Mouse (Mus musculus) liver, embryonic 12.5 days (tissue): Measurements from ENCODE around the gene Slc4a11. TPM values are rescaled to one million over a fixed set of nuclear protein-coding genes. Genes with fewer than 3 reads are reported as not detected.

Experiments
- ATAC-seq: fragments of 200-750 bp; cut with Nextera tagmentation; 2 replicates; pipeline ENCODE4 v1.8.0; 2017; ENCODE audit warnings: moderate number of reproducible peaks, mild to moderate bottlenecking, moderate library complexity
- H3K27ac ChIP-seq: fragments of 300-500 bp; sonication (generic); 2 replicates; pipeline ENCODE4 v1.5.1; 2016; ENCODE audit warnings: mild to moderate bottlenecking
- H3K27me3 ChIP-seq: fragments of 300-500 bp; sonication (generic); replicated peaks from 2 replicates; pipeline ENCODE4 v1.6.1; 2016; ENCODE audit warnings: mild to moderate bottlenecking, moderate library complexity
- H3K36me3 ChIP-seq: fragments of 300-500 bp; sonication (generic); 2 replicates; pipeline ENCODE4 v1.6.1; 2016; ENCODE audit warnings: mild to moderate bottlenecking, moderate library complexity
- H3K4me1 ChIP-seq: fragments of 300-500 bp; sonication (generic); 2 replicates; pipeline ENCODE4 v1.6.1; 2016
- H3K4me2 ChIP-seq: fragments of 300-500 bp; sonication (generic); 2 replicates; pipeline ENCODE4 v1.6.1; 2016; ENCODE audit warnings: mild to moderate bottlenecking, moderate library complexity
- H3K4me3 ChIP-seq: fragments of 300-500 bp; sonication (generic); 2 replicates; pipeline ENCODE4 v1.5.1; 2016; ENCODE audit warnings: mild to moderate bottlenecking, moderate library complexity
- H3K9ac ChIP-seq: fragments of 300-500 bp; sonication (generic); 2 replicates; pipeline ENCODE4 v1.6.1; 2016; ENCODE audit warnings: mild to moderate bottlenecking, moderate library complexity
- H3K9me3 ChIP-seq: fragments of 300-500 bp; sonication (generic); replicated peaks from 2 replicates; pipeline ENCODE4 v1.6.1; 2016; ENCODE audit warnings: mild to moderate bottlenecking, moderate library complexity
- WGBS: fragments of 180-500 bp; shearing (Covaris S2); methylation state at CpG from one replicate; pipeline ENCODE4 v1.1.7; 2016; ENCODE audit not compliant: insufficient replicate concordance; 5-methylcytosine and 5-hydroxymethylcytosine counted together
- polyA plus RNA-seq: library from polyadenylated mRNA; unstranded; fragments of >200 nt; fragmentation: Nextera tagmentation; extraction: Ambion mirVana; gene quantifications from 2 replicates; pipeline ENCODE4 v1.2.1, GENCODE M21; 2016

Gene Slc4a11
- polyA plus RNA-seq, 1 experiment from 2014 or later, result not detected

GRCm38 (mm10) chr2:130642684-130643369 is 54.5 kb downstream of the Slc4a11 start, which contains the start of gene Lzts3:
Gene Lzts3, minus strand, starts transcription at chr2:130642803.
- Histone ChIP-seq H3K9ac (peak within 1 kb of the TSS; percentile 78), H3K4me1 (peaks cover 20% of the 10 kb centered on the region), H3K4me3 (peak within 1 kb of the TSS; percentile 66), H3K4me2 (peak within 1 kb of the TSS; percentile 97), H3K27ac (peak within 1 kb of the TSS; percentile 57; the same call in 1 of the 2 replicates), H3K27me3 (peaks cover 42% of the 10 kb centered on the region), H3K9me3 (no peaks in the 10 kb centered on the region), H3K36me3 (no peaks in the 10 kb centered on the region)
- peak; percentile 97 for ATAC-seq
- 4% methylated on average over 38 of the region's 40 CpGs for WGBS

- H3K9ac ChIP-seq, result peak overlapping the region; percentile 78
- peak overlapping the region; percentile 66 for H3K4me3 ChIP-seq
- no peaks in the 10 kb centered on the region for H3K36me3 ChIP-seq
- H3K27ac ChIP-seq, result peak overlapping the region; percentile 57; the same call in 1 of the 2 replicates
- H3K9me3 ChIP-seq, result no peaks in the 10 kb centered on the region
- H3K4me1 ChIP-seq, result peaks cover 22% of the 10 kb centered on the region
- peak; percentile 8; the same call in 1 of the 2 replicates for ATAC-seq
- H3K27me3 ChIP-seq, result peaks cover 48% of the 10 kb centered on the region
- WGBS, result 2% methylated on average over 25 of the region's 27 CpGs
- peak overlapping the region; percentile 97 for H3K4me2 ChIP-seq
Measured at GRCm38 (mm10) chr2:130642197-130642660, 55.1 kb downstream of the Slc4a11 start.

- Histone ChIP-seq H3K4me3 (no peak overlapping the region), H3K27me3 (peaks cover 55% of the 10 kb centered on the region), H3K9ac (no peak overlapping the region), H3K36me3 (no peaks in the 10 kb centered on the region), H3K27ac (no peak overlapping the region), H3K4me1 (peaks cover 22% of the 10 kb centered on the region), H3K9me3 (no peaks in the 10 kb centered on the region), H3K4me2 (peak overlapping the region; percentile 97)
- WGBS, result 60% methylated on average over 6 of the region's 6 CpGs
- no peak for ATAC-seq
Measured at GRCm38 (mm10) chr2:130641351-130642025, 55.8 kb downstream of the Slc4a11 start.

GRCm38 (mm10) chr2:130639276-130639675 is 58.0 kb downstream of the Slc4a11 start:
- Histone ChIP-seq H3K27me3 (peaks cover 77% of the 10 kb centered on the region), H3K4me3 (no peak overlapping the region), H3K9me3 (no peaks in the 10 kb centered on the region), H3K27ac (no peak overlapping the region), H3K4me2 (no peak overlapping the region), H3K4me1 (peaks cover 42% of the 10 kb centered on the region), H3K36me3 (no peaks in the 10 kb centered on the region), H3K9ac (no peak overlapping the region)
- WGBS, result 66% methylated on average over 6 of the region's 6 CpGs
- no peak for ATAC-seq

- Histone ChIP-seq H3K4me3 (no peak overlapping the region), H3K9me3 (no peaks in the 10 kb centered on the region), H3K27ac (no peak overlapping the region), H3K27me3 (peaks cover 88% of the 10 kb centered on the region), H3K36me3 (no peaks in the 10 kb centered on the region), H3K4me2 (peak overlapping the region; percentile 21), H3K9ac (no peak overlapping the region), H3K4me1 (peaks cover 39% of the 10 kb centered on the region)
- ATAC-seq, result no peak
- 40% methylated on average over 16 of the region's 16 CpGs for WGBS
Measured at GRCm38 (mm10) chr2:130638101-130638611, 59.2 kb downstream of the Slc4a11 start.

- 10% methylated on average over 21 of the region's 21 CpGs for WGBS
- H3K4me2 ChIP-seq, result peak overlapping the region; percentile 62
- H3K36me3 ChIP-seq, result no peaks in the 10 kb centered on the region
- peaks cover 89% of the 10 kb centered on the region for H3K27me3 ChIP-seq
- ATAC-seq, result peak; percentile 57
- H3K27ac ChIP-seq, result no peak overlapping the region
- H3K9ac ChIP-seq, result no peak overlapping the region; the same call in 1 of the 2 replicates
- H3K4me3 ChIP-seq, result peak overlapping the region; percentile 23
- H3K9me3 ChIP-seq, result no peaks in the 10 kb centered on the region
- peaks cover 28% of the 10 kb centered on the region for H3K4me1 ChIP-seq
Measured at GRCm38 (mm10) chr2:130635847-130636246, 61.5 kb downstream of the Slc4a11 start.

- Histone ChIP-seq H3K27me3 (peaks cover 80% of the 10 kb centered on the region), H3K9me3 (no peaks in the 10 kb centered on the region), H3K27ac (no peak overlapping the region), H3K4me1 (peaks cover 34% of the 10 kb centered on the region), H3K9ac (peak overlapping the region; percentile 1; the same call in 1 of the 2 replicates), H3K36me3 (no peaks in the 10 kb centered on the region), H3K4me3 (peak overlapping the region; percentile 23), H3K4me2 (peak overlapping the region; percentile 62)
- no peak for ATAC-seq
- 3% methylated on average over 38 of the region's 38 CpGs for WGBS
Measured at GRCm38 (mm10) chr2:130634739-130635411, 62.4 kb downstream of the Slc4a11 start.

Other genes starting within 250 kb of the Slc4a11 start
- gene Ptpra, start 247.2 kb downstream of the Slc4a11 start, polyA plus RNA-seq, result 51.3 and 57.7 TPM in 2 replicates
- gene Mrps26, start 133.8 kb downstream of the Slc4a11 start, polyA plus RNA-seq, result 77.5 and 79.8 TPM in 2 replicates
- gene Oxt, start 121.3 kb downstream of the Slc4a11 start, polyA plus RNA-seq, result not detected in 2 replicates
- not detected in 2 replicates for gene Avp, start 115.0 kb downstream of the Slc4a11 start, polyA plus RNA-seq
- gene Fastkd5, start 67.5 kb downstream of the Slc4a11 start, polyA plus RNA-seq, result 16.1 and 16.9 TPM in 2 replicates
- gene Ubox5, start 67.5 kb downstream of the Slc4a11 start, polyA plus RNA-seq, result 7.8 and 8.4 TPM in 2 replicates
- gene Lzts3, start 54.7 kb downstream of the Slc4a11 start, polyA plus RNA-seq, result 1.6 and 1.7 TPM in 2 replicates
- 46.1 and 48.7 TPM in 2 replicates for gene Ddrgk1, start 32.9 kb downstream of the Slc4a11 start, polyA plus RNA-seq
- 69.9 and 75.2 TPM in 2 replicates for gene Itpa, start 29.9 kb downstream of the Slc4a11 start, polyA plus RNA-seq
- gene 4930402H24Rik, start 208.9 kb upstream of the Slc4a11 start, polyA plus RNA-seq, result 10.6 and 13.3 TPM in 2 replicates
- gene Atrn, start 209.0 kb upstream of the Slc4a11 start, polyA plus RNA-seq, result 3.7 and 4.1 TPM in 2 replicates